Mouse (Mus musculus) MEL (cell line): ENCODE measurements around the gene Hba-a1.

ENCODE experiments used
- EP300 ChIP-seq, 2 experiments: IDR thresholded peaks; 2 replicates each; pipeline ENCODE4 v1.6.1; 2011; ENCODE audit warnings: improper control_type of control experiment in 2 of 2, low read length in 2 of 2, low read depth in 1 of 2, mild to moderate bottlenecking in 1 of 2
- POLR2A ChIP-seq, 2 experiments: IDR thresholded peaks; 2 replicates each; pipeline ENCODE4 v1.6.1; 2011 to 2012; ENCODE audit warnings: low read length in 2 of 2, mild to moderate bottlenecking in 2 of 2, control low read depth in 1 of 2, improper control_type of control experiment in 1 of 2, low read depth in 1 of 2, moderate library complexity in 1 of 2; ENCODE audit not compliant: control insufficient read depth in 1 of 2, insufficient read depth in 1 of 2, poor library complexity in 1 of 2
- USF2 ChIP-seq, 2 experiments: IDR thresholded peaks; 2 replicates each; pipeline ENCODE4 v1.6.1; 2011 to 2012; ENCODE audit warnings: improper control_type of control experiment in 2 of 2, low read length in 2 of 2, borderline replicate concordance in 1 of 2, inconsistent platforms in 1 of 2, low read depth in 1 of 2, mild to moderate bottlenecking in 1 of 2; ENCODE audit not compliant: insufficient read depth in 1 of 2

DNA sequence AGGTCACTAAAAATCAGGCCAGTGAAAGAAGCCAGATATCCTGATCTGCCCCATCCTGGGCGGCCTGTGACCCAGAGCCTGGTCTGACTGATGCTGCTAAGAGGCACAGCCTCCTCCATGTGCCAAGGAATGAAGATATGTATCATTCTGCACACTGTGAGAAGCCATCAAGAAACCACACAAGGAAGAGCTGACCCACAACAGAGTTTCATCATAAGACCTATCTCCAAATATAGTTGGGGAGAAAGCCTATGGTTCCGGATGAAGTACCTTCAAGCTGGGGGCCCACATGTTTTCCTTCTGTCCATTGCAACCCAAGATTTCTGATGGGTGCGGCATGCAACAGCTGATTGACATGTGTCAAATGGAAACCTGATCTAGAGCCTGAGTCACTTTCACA, 32.7 kb downstream of the Hba-a1 start:
- TF ChIP-seq POLR2A (IDR thresholded peaks at IDR 0.05; ENCODE audit: control insufficient read depth in 1 of 2, insufficient read depth in 1 of 2, low read depth in 1 of 2, low read length in 2 of 2, poor library complexity in 1 of 2) (no peak), EP300 (IDR thresholded peaks at IDR 0.05; ENCODE audit: low read depth in 1 of 2, low read length in 2 of 2) (no peak), USF2 (IDR thresholded peaks at IDR 0.05; ENCODE audit: borderline replicate concordance in 1 of 2, insufficient read depth in 1 of 2, low read depth in 1 of 2, low read length in 2 of 2) (no peak)
